8 mouse cellular contexts compared by ENCODE assay signal in the genomic region with DNA sequence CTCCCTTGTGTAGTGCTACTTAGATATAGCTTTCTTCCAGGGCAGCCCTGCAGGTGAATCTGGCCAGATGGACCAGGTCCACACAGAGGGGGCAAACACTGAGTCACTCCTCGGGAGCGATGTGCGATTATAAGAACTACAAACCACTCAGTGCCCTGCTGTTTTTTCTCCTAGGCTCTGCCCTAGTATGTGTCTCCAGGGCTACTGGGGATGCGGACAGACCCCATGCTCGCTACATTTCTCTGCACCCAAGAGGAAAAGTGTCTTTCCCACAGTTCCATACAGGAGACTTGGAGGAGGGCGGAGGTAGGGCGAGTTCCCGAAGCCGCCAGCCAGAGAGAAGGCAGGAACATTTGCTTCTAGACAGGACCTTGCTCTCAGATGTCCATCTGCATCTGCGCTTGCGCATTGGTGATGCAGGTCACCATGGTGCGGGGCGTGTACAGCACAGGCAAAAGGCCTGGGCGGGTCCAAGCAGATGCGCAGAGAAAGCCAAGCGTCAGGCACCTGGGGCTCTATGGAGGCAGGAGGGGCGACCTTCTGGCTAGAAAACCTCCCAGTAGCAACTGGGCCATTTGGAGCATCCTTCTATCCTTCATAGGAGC. TPM values are rescaled to one million over a fixed set of nuclear protein-coding genes. Genes with fewer than 3 reads are reported as not detected.
DNase-seq lines count a peak whose midpoint lies in the region; ATAC-seq and TF ChIP-seq lines count a peak whose summit lies in the region.
"Had no signal": no experiment of that assay in that cellular context is flagged by ENCODE, and none has a peak within 500 bp of the region (broad histone marks: within the 10 kb centered on the region; RNA-seq: fewer than 3 reads in every experiment).

No protein-coding gene starts in this region.

- no peaks in the 10 kb centered on the region for H3K36me3 ChIP-seq in ES-Bruce4 (ENCODE audit: control insufficient read depth, insufficient read depth, low read length, poor library complexity, severe bottlenecking)
- no peaks in the 10 kb centered on the region for H3K36me3 ChIP-seq in forebrain, embryonic 11.5 days (ENCODE audit: control insufficient read depth, insufficient read depth, low read length)

- no peak overlapping the region for H3K9ac ChIP-seq in ES-Bruce4 (ENCODE audit: low read depth, poor library complexity, severe bottlenecking)
- peak overlapping the region; percentile 32 for H3K9ac ChIP-seq in forebrain, embryonic 11.5 days (ENCODE audit: low read length)

- H3K27me3 ChIP-seq in ES-Bruce4 (ENCODE audit: control insufficient read depth, insufficient read depth, low read length, poor library complexity, severe bottlenecking): peaks cover 19% of the 10 kb centered on the region
- H3K27me3 ChIP-seq in forebrain, embryonic 11.5 days (ENCODE audit: control insufficient read depth, insufficient read depth, low read length): peaks cover 26% of the 10 kb centered on the region

- WGBS in forebrain, embryonic 11.5 days: under 1% methylated on average over 17 of the region's 17 CpGs

- H3K9me3 ChIP-seq in ES-Bruce4 (replicated peaks; ENCODE audit: control insufficient read depth, insufficient read depth, low read length, poor library complexity, severe bottlenecking): no peaks in the 10 kb centered on the region
- no peaks in the 10 kb centered on the region for H3K9me3 ChIP-seq in forebrain, embryonic 11.5 days (ENCODE audit: control insufficient read depth, low read length)

- no peaks in the 10 kb centered on the region for H3K4me1 ChIP-seq in ES-Bruce4 (ENCODE audit: control insufficient read depth, insufficient read depth, low read length)
- H3K4me1 ChIP-seq in forebrain, embryonic 11.5 days (replicated peaks; ENCODE audit: control insufficient read depth, insufficient read depth, low read length): no peaks in the 10 kb centered on the region

- peak; percentile 70 for DNase-seq in R1 (ENCODE audit: low read depth, low spot score)
- DNase-seq in forebrain, embryonic 11.5 days (ENCODE audit: low spot score): peak; percentile 77
- DNase-seq in layer of hippocampus, adult 9-11 months: peak; percentile 70
- DNase-seq in urinary bladder, postnatal 14 days (ENCODE audit: low spot score): no peak

- TF ChIP-seq POLR2A in ES-Bruce4 (IDR thresholded peaks at IDR 0.05; ENCODE audit: insufficient read depth, low read length): no peak

- TF ChIP-seq CTCF in ES-Bruce4 (IDR thresholded peaks at IDR 0.05; ENCODE audit: low read depth, low read length): no peak

- peak overlapping the region; percentile 77 for H3K4me2 ChIP-seq in forebrain, embryonic 11.5 days (ENCODE audit: low read depth, low read length, severe bottlenecking)

- H3K4me3 ChIP-seq in ES-Bruce4 (ENCODE audit: low read depth, low read length): peak overlapping the region; percentile 53
- peak overlapping the region; percentile 40 for H3K4me3 ChIP-seq in forebrain, embryonic 11.5 days (ENCODE audit: low read depth, low read length)
- H3K4me3 ChIP-seq: megakaryocyte, embryonic 14.5 days had no signal

- no peak overlapping the region for H3K27ac ChIP-seq in ES-Bruce4 (ENCODE audit: insufficient read depth, low read length)
- no peak overlapping the region for H3K27ac ChIP-seq in forebrain, embryonic 11.5 days (ENCODE audit: low read depth, low read length)

- no peak for TF ChIP-seq EP300 in ES-Bruce4 (IDR thresholded peaks at IDR 0.05; ENCODE audit: insufficient read depth, low read depth, low read length)

- peak; percentile 68 for ATAC-seq in forebrain, embryonic 11.5 days (replicated peaks; ENCODE audit: low FRiP score)
- ATAC-seq in monocyte, adult 5-6 weeks (replicated peaks; ENCODE audit: insufficient number of reproducible peaks, low FRiP score, low TSS enrichment, poor library complexity, severe bottlenecking): 0 out of 2 replicates have a peak, but pooled peaks have one; percentile 17
- no peak for ATAC-seq in erythroblast, adult 5-6 weeks (replicated peaks; ENCODE audit: low FRiP score, poor library complexity, severe bottlenecking)

RNA-seq across cellular contexts. Expression of a gene that starts 2.5 kb away (rescaled TPM):
- polyA plus RNA-seq in ES-Bruce4 (2011; ENCODE audit: insufficient read depth, insufficient read length, low read depth, missing spikeins): 0.12 TPM in 1 of 2 replicates, not detected in the other
- 0.87 and 1.0 TPM in 2 replicates for polyA plus RNA-seq in forebrain, embryonic 11.5 days (2014; fragmentation: Nextera tagmentation; extraction: Ambion mirVana)
- not detected in 3 replicates for total RNA-seq in monocyte, adult 5-6 weeks (2017)
- not detected in 2 replicates for total RNA-seq in erythroblast, adult 5-6 weeks (2015; ENCODE audit: low replicate concordance)
- 3.0 TPM in 1 of 2 replicates, not detected in the other for total RNA-seq in erythroblast, adult 5-6 weeks (2017; ENCODE audit: low replicate concordance)
